Mouse (Mus musculus) midbrain, embryonic 13.5 days (tissue): Measurements from ENCODE around the gene Olfr203. TPM values are rescaled to one million over a fixed set of nuclear protein-coding genes. Genes with fewer than 3 reads are reported as not detected.
"Not testable (repeated sequence)": the region's sequence is repeated elsewhere in the genome, so short reads cannot be mapped to it uniquely, and the experiment has no call there.

Experiments
- ATAC-seq: fragments of 200-750 bp; cut with Nextera tagmentation; 2 replicates; pipeline ENCODE4 v1.8.0; 2017; ENCODE audit warnings: mild to moderate bottlenecking, moderate TSS enrichment, moderate library complexity
- H3K27ac ChIP-seq: fragments of 300-500 bp; sonication (generic); 2 replicates; pipeline ENCODE4 v1.5.1; 2015; ENCODE audit warnings: inconsistent platforms, mild to moderate bottlenecking, moderate library complexity
- H3K27me3 ChIP-seq: fragments of 300-500 bp; sonication (generic); 2 replicates; pipeline ENCODE4 v1.6.1; 2015; ENCODE audit warnings: mild to moderate bottlenecking, inconsistent platforms
- H3K36me3 ChIP-seq: fragments of 300-500 bp; sonication (generic); 2 replicates; pipeline ENCODE4 v1.6.1; 2015; ENCODE audit warnings: mild to moderate bottlenecking, inconsistent platforms
- H3K4me1 ChIP-seq: fragments of 300-500 bp; sonication (generic); replicated peaks from 2 replicates; pipeline ENCODE4 v1.6.1; 2015; ENCODE audit warnings: inconsistent platforms
- H3K4me2 ChIP-seq: fragments of 300-500 bp; sonication (generic); replicated peaks from 2 replicates; pipeline ENCODE4 v1.6.1; 2015; ENCODE audit warnings: moderate library complexity, mild to moderate bottlenecking, inconsistent platforms
- H3K4me3 ChIP-seq: fragments of 300-500 bp; sonication (generic); replicated peaks from 2 replicates; pipeline ENCODE4 v1.5.1; 2015; ENCODE audit warnings: mild to moderate bottlenecking, inconsistent platforms
- H3K9ac ChIP-seq: fragments of 300-500 bp; sonication (generic); replicated peaks from 2 replicates; pipeline ENCODE4 v1.6.1; 2015; ENCODE audit warnings: mild to moderate bottlenecking, inconsistent platforms
- H3K9me3 ChIP-seq: fragments of 300-500 bp; sonication (generic); 2 replicates; pipeline ENCODE4 v1.6.1; 2016; ENCODE audit warnings: mild to moderate bottlenecking, inconsistent platforms
- WGBS: fragments of 180-500 bp; shearing (Covaris S2); methylation state at CpG from one replicate; pipeline ENCODE4 v1.1.7; 2015; 5-methylcytosine and 5-hydroxymethylcytosine counted together
- polyA plus RNA-seq: library from polyadenylated mRNA; unstranded; fragments of >200 nt; fragmentation: Nextera tagmentation; extraction: Ambion mirVana; gene quantifications from 2 replicates; pipeline ENCODE4 v1.2.1, GENCODE M21; 2015

Gene Olfr203
- not detected in 2 replicates for polyA plus RNA-seq

DNA sequence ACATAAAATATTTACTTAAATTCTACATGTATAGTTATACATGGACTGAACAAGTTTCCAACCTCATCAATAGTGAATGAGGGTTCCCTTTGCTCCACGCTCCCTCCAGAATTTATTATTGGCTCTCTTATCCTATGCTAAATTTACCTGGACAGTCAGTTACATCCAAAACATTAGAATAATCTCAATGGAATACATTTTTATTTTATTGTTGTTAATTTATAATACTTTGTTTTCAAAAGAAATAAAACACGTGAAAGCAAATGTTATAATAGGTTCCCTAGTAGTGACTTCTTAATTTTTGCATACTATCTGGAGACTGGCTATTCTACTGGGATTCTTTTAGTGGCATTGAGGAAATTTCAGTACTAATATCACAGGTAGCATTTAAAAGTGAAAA lies at the start of gene Olfr203:
Olfr203 (plus strand) TSS at position 301 of the 400 bp plus-strand sequence.
- ATAC-seq = no peak
- no peak within 1 kb of the TSS for H3K9ac ChIP-seq
- no peaks in the 10 kb centered on the region for H3K27me3 ChIP-seq
- H3K4me2 ChIP-seq = no peak within 1 kb of the TSS
- H3K27ac ChIP-seq = no peak within 1 kb of the TSS
- H3K36me3 ChIP-seq = no peaks in the 10 kb centered on the region
- 85% methylated on average over 2 of the region's 2 CpGs for WGBS
- H3K4me1 ChIP-seq = no peaks in the 10 kb centered on the region
- no peaks in the 10 kb centered on the region for H3K9me3 ChIP-seq
- no peak within 1 kb of the TSS for H3K4me3 ChIP-seq

DNA sequence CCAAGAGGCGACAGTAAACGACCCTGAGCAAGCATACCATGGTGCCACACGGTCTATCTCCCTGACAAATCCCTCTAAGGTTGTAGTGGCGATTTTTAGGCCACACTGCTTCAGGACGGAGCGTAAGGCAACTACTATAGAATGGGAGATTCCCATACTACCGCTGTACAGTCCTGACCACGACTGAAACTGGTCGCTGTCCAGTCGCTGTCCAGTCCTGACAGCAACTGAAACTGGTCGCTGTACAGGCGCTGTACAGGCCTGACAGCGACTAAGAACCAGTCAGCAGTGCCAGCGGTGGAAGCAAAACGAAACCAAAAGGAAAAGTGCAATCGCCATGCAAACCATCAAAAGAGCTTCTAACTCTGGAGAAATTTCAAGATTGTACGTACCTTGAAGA lies 49.0 kb upstream of the Olfr203 start:
- H3K4me1 ChIP-seq = no peaks in the 10 kb centered on the region
- ATAC-seq = no peak
- H3K9ac ChIP-seq = no peak overlapping the region
- no peaks in the 10 kb centered on the region for H3K27me3 ChIP-seq
- no peak overlapping the region for H3K4me2 ChIP-seq
- WGBS = 90% methylated on average over 17 of the region's 17 CpGs
- H3K36me3 ChIP-seq = no peaks in the 10 kb centered on the region
- H3K27ac ChIP-seq = no peak overlapping the region
- no peak overlapping the region for H3K4me3 ChIP-seq
- H3K9me3 ChIP-seq = no peaks in the 10 kb centered on the region

DNA sequence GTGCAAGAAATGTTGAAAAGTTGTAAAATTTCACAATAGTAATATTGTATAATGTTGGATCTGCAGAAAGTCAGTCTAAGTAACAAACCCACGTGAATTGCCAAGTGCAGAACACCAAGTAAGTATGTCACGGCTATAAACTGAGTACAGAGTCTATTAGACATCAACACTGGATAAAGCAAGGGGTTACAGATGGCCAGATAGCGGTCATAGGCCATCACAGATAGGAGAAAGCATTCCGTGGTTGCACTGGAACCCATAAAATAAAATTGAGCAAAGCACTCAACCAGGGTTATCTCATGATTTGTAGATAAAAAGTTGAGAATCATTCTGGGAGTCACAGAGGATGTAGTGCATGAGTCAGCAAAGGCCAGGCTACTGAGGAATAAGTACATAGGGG lies 29.6 kb upstream of the Olfr203 start:
- H3K9ac ChIP-seq, H3K4me3 ChIP-seq, H3K36me3 ChIP-seq, H3K27me3 ChIP-seq, H3K27ac ChIP-seq, H3K4me2 ChIP-seq, ATAC-seq, H3K4me1 ChIP-seq, H3K9me3 ChIP-seq: not testable (repeated sequence)
- WGBS = 82% methylated on average over 4 of the region's 4 CpGs

DNA sequence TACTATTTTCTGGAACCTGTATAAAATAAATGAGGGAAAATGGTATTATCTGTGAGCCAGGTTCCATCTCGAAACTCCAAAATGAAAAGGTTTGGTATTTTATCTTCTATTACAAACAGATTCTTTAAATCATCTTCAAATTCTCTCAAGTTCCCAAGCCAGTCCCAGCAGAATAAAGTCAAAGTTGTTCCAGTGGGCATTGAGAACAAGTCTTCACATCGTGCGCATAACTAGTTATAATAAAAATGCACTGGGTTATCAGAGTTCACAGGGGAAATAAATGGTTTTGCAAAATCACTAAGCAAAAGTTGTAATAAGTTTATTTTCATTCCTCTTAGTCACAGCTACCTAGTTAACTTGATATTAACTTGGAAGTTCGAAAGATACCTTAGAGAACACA lies 26.1 kb upstream of the Olfr203 start, which contains the start of gene Olfr201:
Olfr201 (minus strand) TSS at position 101 of the 400 bp plus-strand sequence.
- not testable (repeated sequence) for H3K4me3 ChIP-seq, H3K36me3 ChIP-seq, H3K27ac ChIP-seq, H3K27me3 ChIP-seq, H3K4me2 ChIP-seq, H3K9ac ChIP-seq, H3K9me3 ChIP-seq, ATAC-seq, H3K4me1 ChIP-seq
- 90% methylated on average over 4 of the region's 4 CpGs for WGBS

DNA sequence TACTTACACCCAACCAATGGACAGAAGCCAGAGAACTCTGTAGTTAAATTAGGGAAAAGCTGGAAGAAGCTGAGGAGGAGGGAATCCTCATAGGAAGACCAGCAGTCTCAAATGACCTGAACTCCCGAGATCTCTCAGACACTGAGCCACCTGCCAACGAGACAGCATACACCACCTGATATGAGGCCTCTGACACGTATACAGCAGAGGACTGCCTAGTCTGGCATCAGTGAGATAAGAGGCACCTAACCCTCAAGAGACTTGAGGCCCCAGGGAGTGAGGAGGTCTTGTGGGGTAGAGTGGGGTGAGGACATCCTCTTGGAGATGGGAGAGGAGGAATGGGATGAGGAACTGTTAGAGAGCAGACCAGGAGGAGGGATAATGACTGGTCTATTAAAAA lies 18.1 kb upstream of the Olfr203 start:
- Histone ChIP-seq H3K27ac (no peak overlapping the region), H3K9ac (no peak overlapping the region), H3K27me3 (no peaks in the 10 kb centered on the region), H3K4me2 (no peak overlapping the region), H3K36me3 (no peaks in the 10 kb centered on the region), H3K4me1 (no peaks in the 10 kb centered on the region), H3K4me3 (no peak overlapping the region), H3K9me3 (no peaks in the 10 kb centered on the region)
- no peak for ATAC-seq
- WGBS = 73% methylated on average over 3 of the region's 3 CpGs

DNA sequence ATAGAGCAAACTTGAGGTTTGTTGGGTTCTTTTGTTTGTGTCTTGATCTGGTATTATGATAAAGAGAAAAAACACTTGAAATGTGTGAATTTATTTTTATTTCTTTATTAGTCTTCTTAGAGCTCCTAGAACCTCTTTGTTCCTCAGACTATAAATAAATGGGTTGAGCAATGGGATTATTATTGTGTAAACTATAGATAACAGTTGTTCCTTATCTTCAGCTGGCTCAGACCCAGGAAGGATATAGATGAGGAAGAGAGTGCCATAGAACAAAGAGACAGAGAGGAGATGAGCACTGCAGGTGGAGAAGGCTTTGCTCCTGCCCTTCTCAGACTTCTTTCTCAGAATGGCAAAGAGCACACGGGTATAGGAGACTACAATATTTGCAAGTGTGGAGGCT lies 15.2 kb upstream of the Olfr203 start:
- Histone ChIP-seq H3K27me3 (no peaks in the 10 kb centered on the region), H3K4me2 (no peak overlapping the region), H3K9ac (no peak overlapping the region), H3K27ac (no peak overlapping the region), H3K4me1 (no peaks in the 10 kb centered on the region), H3K9me3 (no peaks in the 10 kb centered on the region), H3K4me3 (no peak overlapping the region), H3K36me3 (no peaks in the 10 kb centered on the region)
- no peak for ATAC-seq
- 68% methylated on average over 1 of the region's 1 CpGs for WGBS

DNA sequence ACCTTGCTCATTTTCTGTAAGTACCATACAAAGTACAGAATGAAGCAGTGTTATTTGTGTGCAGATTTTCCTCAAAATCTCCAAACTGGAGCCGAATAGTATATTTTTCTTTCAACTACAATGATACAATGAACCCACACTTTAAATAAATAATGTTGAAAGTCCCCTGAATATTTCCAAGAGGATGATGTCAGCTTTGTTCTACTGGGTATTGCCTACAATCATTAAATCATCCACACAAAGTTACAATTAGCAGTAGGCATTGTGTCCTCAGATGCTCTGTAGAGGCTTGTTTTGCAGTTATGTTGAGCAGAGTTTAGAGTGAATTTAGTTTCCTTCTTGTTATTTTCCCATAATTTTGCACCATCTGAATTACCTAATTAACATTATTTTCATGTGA lies 12.0 kb upstream of the Olfr203 start, which contains the start of gene Olfr202:
Olfr202 (minus strand) TSS at position 101 of the 400 bp plus-strand sequence.
- no peaks in the 10 kb centered on the region for H3K27me3 ChIP-seq
- H3K36me3 ChIP-seq = no peaks in the 10 kb centered on the region
- no peak within 1 kb of the TSS for H3K4me3 ChIP-seq
- 88% methylated on average over 1 of the region's 1 CpGs for WGBS
- no peak within 1 kb of the TSS for H3K27ac ChIP-seq
- H3K4me2 ChIP-seq = no peak within 1 kb of the TSS
- ATAC-seq = no peak
- H3K9ac ChIP-seq = no peak within 1 kb of the TSS
- H3K4me1 ChIP-seq = no peaks in the 10 kb centered on the region
- no peaks in the 10 kb centered on the region for H3K9me3 ChIP-seq

DNA sequence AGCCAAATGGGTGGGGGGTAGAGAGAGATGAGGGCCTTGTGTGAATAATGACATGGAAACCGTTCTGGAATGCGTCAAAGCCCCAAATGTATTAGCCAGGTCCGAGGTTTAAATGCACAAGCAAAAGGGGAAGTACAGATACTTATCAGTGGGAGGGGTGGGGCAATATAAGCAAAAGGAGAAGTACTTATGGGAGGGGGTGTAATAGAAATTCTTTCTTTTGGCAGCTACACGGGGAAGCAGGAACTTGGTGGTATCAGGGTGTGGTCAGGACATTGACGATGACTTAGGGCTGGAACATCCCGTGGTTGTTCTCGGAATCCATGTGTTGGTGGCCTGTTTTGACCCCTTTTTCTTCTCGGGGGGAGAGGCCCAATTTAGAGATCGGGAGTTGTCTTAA lies 11.1 kb upstream of the Olfr203 start:
- H3K4me2 ChIP-seq, H3K9me3 ChIP-seq, H3K4me3 ChIP-seq, ATAC-seq, H3K27ac ChIP-seq, H3K9ac ChIP-seq, H3K27me3 ChIP-seq, H3K36me3 ChIP-seq, H3K4me1 ChIP-seq: not testable (repeated sequence)
- 86% methylated on average over 9 of the region's 9 CpGs for WGBS

DNA sequence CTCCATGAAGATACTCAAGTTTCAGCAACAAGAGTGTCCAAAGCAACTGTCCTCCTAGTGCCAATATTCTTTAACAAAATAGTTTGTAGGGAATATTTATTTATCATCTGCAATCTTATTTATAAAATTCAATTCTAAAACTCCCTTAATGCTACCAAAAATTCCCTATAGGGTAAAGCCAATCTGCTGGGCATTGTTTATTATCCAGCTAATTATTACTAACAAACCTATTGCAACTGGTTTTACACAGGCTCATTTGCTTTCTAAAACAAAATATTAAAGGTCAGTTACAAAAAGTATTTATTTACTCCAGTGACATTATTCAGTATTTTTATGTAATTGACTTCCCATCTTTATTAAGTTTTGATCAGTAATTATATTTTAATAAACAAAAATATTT lies 19.5 kb downstream of the Olfr203 start, which contains the start of gene Olfr204:
Olfr204 (minus strand) TSS at position 101 of the 400 bp plus-strand sequence.
- Histone ChIP-seq H3K9ac (no peak within 1 kb of the TSS), H3K4me2 (no peak within 1 kb of the TSS)

DNA sequence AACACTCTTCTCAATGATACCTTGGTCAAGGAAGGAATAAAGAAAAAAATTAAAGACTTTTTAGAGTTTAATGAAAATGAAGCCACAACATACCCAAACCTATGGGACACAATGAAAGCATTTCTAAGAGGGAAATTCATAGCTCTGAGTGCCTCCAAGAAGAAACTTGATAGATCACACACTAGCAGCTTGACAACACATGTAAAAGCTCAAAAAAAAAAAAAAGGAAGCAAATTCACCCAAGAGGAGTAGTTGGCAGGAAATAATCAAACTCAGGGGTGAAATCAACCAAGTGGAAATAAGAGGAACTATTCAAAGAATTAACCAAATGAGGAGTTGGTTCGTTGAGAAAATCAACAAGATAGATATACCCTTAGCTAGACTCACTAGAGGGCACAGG lies 24.6 kb downstream of the Olfr203 start:
- not testable (repeated sequence) for H3K27ac ChIP-seq, H3K4me2 ChIP-seq, H3K4me3 ChIP-seq, H3K36me3 ChIP-seq, H3K4me1 ChIP-seq, H3K9ac ChIP-seq, ATAC-seq, H3K27me3 ChIP-seq, H3K9me3 ChIP-seq
- 69% methylated on average over 1 of the region's 1 CpGs for WGBS

More for the DNA sequence above, 19.5 kb downstream of the Olfr203 start, which contains the start of gene Olfr204:
- no peaks in the 10 kb centered on the region for H3K9me3 ChIP-seq
- no peaks in the 10 kb centered on the region for H3K4me1 ChIP-seq
- H3K27me3 ChIP-seq = no peaks in the 10 kb centered on the region
- no peaks in the 10 kb centered on the region for H3K36me3 ChIP-seq
- no peak within 1 kb of the TSS for H3K27ac ChIP-seq
- no peak within 1 kb of the TSS for H3K4me3 ChIP-seq
- ATAC-seq = no peak

DNA sequence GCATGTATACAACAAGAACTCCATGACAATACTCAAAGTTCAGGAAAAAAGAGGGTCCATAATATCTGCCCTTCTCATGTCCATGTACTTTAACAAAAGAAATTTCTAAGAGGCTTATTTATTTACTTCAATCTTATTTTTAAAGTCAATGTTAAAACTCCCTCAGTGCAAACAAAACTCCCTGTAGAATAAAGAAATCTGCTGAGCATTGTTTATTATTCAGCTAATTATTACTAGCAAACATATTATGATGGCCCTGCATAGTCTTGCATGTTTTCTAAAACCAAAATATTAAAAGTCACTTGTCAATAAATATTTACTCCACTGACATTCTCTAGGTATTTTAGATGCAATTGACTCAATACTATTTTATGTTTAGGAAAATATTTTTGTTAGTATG lies 32.4 kb downstream of the Olfr203 start, which contains the start of gene Olfr205:
Olfr205 (minus strand) TSS at position 101 of the 400 bp plus-strand sequence.
- Histone ChIP-seq H3K4me3 (no peak within 1 kb of the TSS), H3K4me1 (no peaks in the 10 kb centered on the region), H3K9ac (no peak within 1 kb of the TSS), H3K27me3 (no peaks in the 10 kb centered on the region), H3K36me3 (no peaks in the 10 kb centered on the region), H3K9me3 (peaks cover 3% of the 10 kb centered on the region; the same call in 1 of the 2 replicates), H3K4me2 (no peak within 1 kb of the TSS), H3K27ac (no peak within 1 kb of the TSS)
- no peak for ATAC-seq

DNA sequence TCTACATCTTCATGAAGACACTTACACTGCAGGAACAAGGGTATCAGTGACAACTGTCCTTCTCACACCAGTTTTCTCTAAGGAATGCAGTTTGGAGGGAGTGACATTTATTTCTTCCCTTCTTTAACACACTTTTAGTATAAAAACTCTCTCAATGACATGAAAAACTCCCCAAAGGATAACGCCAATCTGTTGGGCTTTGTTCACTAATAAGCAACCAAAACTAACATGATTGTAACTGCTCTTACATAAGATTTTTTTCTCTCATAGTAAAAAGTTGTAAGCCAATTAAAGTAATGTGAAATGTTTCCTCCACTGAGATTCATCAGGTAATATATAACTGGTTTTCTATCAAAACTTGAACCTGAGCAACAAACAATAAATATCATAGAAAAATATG lies 50.5 kb downstream of the Olfr203 start, which contains the start of gene Olfr206:
Olfr206 (minus strand) TSS at position 101 of the 400 bp plus-strand sequence.
- Histone ChIP-seq H3K9me3 (no peaks in the 10 kb centered on the region), H3K27ac (no peak within 1 kb of the TSS), H3K36me3 (no peaks in the 10 kb centered on the region), H3K9ac (no peak within 1 kb of the TSS), H3K4me1 (no peaks in the 10 kb centered on the region), H3K4me3 (no peak within 1 kb of the TSS), H3K27me3 (no peaks in the 10 kb centered on the region), H3K4me2 (no peak within 1 kb of the TSS)
- ATAC-seq = no peak
- 74% methylated on average over 1 of the region's 1 CpGs for WGBS
